Mouse (Mus musculus) embryonic fibroblast, embryonic 13.5 days (primary cell): ENCODE data around the gene Arv1. TPM values are rescaled to one million over a fixed set of nuclear protein-coding genes. Genes with fewer than 3 reads are reported as not detected.

Source experiments
- H3K27ac ChIP-seq: 2 replicates; pipeline ENCODE4 v1.5.1; 2012; ENCODE audit warnings: low read length, control low read depth, inconsistent platforms; ENCODE audit not compliant: insufficient read depth
- H3K4me1 ChIP-seq: 2 replicates; pipeline ENCODE4 v1.6.1; 2011; ENCODE audit warnings: low read length; ENCODE audit not compliant: control insufficient read depth, insufficient read depth
- H3K4me3 ChIP-seq: 2 replicates; pipeline ENCODE4 v1.5.1; 2011; ENCODE audit warnings: mild to moderate bottlenecking, control low read depth, low read length; ENCODE audit not compliant: insufficient read depth
- CTCF ChIP-seq: IDR thresholded peaks from 2 replicates; pipeline ENCODE4 v1.5.1; 2011; ENCODE audit warnings: mild to moderate bottlenecking, control low read depth, low read length, moderate library complexity, borderline replicate concordance; ENCODE audit not compliant: insufficient read depth
- POLR2A ChIP-seq: IDR thresholded peaks from 2 replicates; pipeline ENCODE4 v1.6.1; 2011; ENCODE audit warnings: low read depth, mild to moderate bottlenecking, control low read depth, low read length, moderate library complexity
- polyA plus RNA-seq: library from polyadenylated mRNA; stranded (reverse); fragments of >200 nt; gene quantifications from 2 replicates; pipeline ENCODE4 v1.2.4, GENCODE M21; 2011; ENCODE audit warnings: low read depth; ENCODE audit not compliant: missing spikeins, insufficient read length

The Arv1 gene
- polyA plus RNA-seq, 1 experiment: 8.2 TPM

- Histone ChIP-seq H3K4me3 (no peak overlapping the region), H3K4me1 (no peaks in the 10 kb centered on the region), H3K27ac (no peak overlapping the region)
- no peak for TF ChIP-seq CTCF
- TF ChIP-seq POLR2A: no peak
These were observed 30.2 kb upstream of the Arv1 start for GRCm38 (mm10) chr8:124691706-124692105.

- TF ChIP-seq POLR2A (no peak), CTCF (no peak)
- Histone ChIP-seq H3K4me1 (no peaks in the 10 kb centered on the region), H3K27ac (no peak overlapping the region), H3K4me3 (no peak overlapping the region)
These were observed 26.4 kb upstream of the Arv1 start for GRCm38 (mm10) chr8:124695424-124696100.

- TF ChIP-seq POLR2A (no peak), CTCF (no peak)
- Histone ChIP-seq H3K4me1 (no peaks in the 10 kb centered on the region), H3K4me3 (no peak overlapping the region)
These were observed 21.7 kb upstream of the Arv1 start for GRCm38 (mm10) chr8:124700271-124700670.

DNA sequence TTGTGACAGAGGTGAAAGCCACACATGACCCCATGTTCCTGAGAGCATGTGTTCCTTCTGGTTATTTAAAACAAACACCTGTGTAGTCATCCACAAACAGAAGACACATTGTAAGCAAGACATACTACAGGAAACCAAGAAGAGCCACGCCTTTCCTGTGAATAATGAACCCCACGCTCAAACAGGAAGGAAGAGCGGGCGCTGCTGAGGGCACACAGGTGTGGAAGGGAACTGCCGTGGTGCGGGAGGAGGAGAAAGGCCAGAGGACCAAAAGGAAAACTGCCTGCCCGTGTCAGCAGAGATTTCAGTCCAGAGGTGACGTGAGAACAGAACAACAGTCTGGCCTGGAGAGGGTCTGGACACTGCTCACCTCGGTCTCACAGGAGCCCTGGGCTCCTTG, 20.9 kb upstream of the Arv1 start:
- H3K27ac ChIP-seq: no peak overlapping the region
- TF ChIP-seq POLR2A (no peak), CTCF (no peak)
- H3K4me3 ChIP-seq: no peak overlapping the region
- H3K4me1 ChIP-seq: no peaks in the 10 kb centered on the region

More at GRCm38 (mm10) chr8:124700271-124700670, 21.7 kb upstream of the Arv1 start:
- no peak overlapping the region for H3K27ac ChIP-seq

- TF ChIP-seq CTCF: no peak
- no peak for TF ChIP-seq POLR2A
- H3K27ac ChIP-seq: no peak overlapping the region
- H3K4me1 ChIP-seq: no peaks in the 10 kb centered on the region
- H3K4me3 ChIP-seq: no peak overlapping the region
These were observed 19.8 kb upstream of the Arv1 start for GRCm38 (mm10) chr8:124702183-124702582.

DNA sequence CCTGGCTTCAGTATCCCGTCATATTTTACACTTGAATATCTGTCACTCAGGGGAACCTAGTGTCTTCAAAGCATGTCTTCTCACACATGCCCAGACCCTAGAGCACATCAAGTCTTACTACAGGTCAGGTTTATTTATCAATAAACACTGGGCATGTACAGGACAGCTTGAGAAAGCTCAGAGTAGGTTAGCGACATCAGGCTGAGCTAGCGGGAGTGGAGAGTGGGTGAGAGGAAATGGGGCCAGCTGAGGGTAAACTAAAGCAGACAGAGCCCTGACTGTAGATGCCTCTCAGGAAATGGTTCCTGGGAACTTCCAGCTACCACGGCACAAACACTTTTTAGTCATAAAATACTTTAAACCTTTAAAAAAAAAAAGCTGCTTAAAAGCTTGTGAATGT, 18.4 kb upstream of the Arv1 start:
- Histone ChIP-seq H3K4me3 (no peak overlapping the region), H3K4me1 (no peaks in the 10 kb centered on the region), H3K27ac (no peak overlapping the region)
- TF ChIP-seq CTCF (no peak), POLR2A (no peak)

DNA sequence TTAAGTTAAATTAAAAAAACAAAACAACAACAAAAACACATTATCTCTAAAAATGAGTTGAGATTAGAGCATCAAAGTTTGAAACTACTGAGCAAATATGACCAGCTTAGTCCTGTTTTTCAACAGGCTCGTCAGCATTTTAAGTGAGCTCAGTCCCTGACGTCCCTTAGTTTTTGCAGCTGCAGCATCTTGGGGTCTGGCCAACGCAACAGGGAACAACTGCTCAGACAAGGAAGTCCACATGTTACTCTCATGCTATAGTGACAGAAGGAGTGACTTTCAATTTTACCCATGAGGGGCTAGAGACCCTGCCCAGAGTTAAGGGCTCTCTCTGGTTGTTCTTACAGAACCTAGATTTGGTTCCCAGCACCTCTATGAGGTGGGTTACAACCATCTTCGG, 17.6 kb upstream of the Arv1 start:
- Histone ChIP-seq H3K27ac (no peak overlapping the region), H3K4me1 (no peaks in the 10 kb centered on the region), H3K4me3 (no peak overlapping the region)
- TF ChIP-seq CTCF (no peak), POLR2A (no peak)

DNA sequence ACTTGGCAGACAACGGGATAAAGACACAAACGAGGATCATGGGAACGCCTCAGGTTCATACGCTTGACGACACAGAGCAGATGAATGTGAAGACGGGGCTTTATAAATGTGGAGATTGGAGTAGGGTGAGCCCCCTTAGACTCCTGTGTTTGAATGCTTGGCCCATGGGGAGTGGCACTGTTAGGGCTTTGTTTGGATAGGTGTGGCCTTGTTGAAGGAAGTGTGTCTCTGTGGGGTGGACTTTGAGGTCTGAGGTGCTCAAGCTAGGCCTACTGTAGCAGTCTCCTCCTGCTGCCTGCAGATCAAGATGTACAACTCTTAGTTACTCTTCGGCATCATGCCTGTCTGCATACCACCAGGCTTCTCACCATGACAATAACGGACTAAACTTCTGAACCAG, 16.1 kb upstream of the Arv1 start:
- TF ChIP-seq CTCF: no peak
- TF ChIP-seq POLR2A: no peak
- Histone ChIP-seq H3K4me3 (no peak overlapping the region), H3K27ac (no peak overlapping the region), H3K4me1 (no peaks in the 10 kb centered on the region)

DNA sequence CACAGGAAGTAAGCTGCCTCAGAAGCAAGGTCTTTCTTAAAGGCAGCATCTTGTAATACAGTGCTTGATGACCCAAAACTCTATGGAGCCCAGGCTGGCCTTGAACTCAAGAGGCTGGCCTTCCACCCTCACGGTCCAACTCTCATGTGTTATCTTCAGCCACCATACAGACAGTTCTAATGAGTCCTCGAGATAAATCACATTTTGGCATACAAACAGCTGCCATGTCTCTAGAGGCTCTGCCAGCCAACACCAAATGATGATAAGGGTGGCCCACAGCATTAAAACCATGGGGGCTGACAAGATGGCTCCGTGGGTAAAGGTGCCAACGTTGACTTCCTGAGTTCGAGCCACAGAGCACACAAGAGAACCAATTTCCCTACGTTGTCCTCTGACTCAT, 8.7 kb upstream of the Arv1 start:
- Histone ChIP-seq H3K4me3 (no peak overlapping the region), H3K4me1 (no peaks in the 10 kb centered on the region), H3K27ac (no peak overlapping the region)
- TF ChIP-seq CTCF (no peak), POLR2A (no peak)

- TF ChIP-seq CTCF: no peak
- TF ChIP-seq POLR2A: no peak
- H3K4me1 ChIP-seq: no peaks in the 10 kb centered on the region
These were observed 6.2 kb upstream of the Arv1 start for GRCm38 (mm10) chr8:124715736-124716135.

More at GRCm38 (mm10) chr8:124715736-124716135, 6.2 kb upstream of the Arv1 start:
- no peak overlapping the region for H3K4me3 ChIP-seq
- no peak overlapping the region for H3K27ac ChIP-seq
